Mouse (Mus musculus) neutrophil, adult 5-6 weeks (primary cell): Measurements from ENCODE around the gene Pds5a. TPM values are rescaled to one million over a fixed set of nuclear protein-coding genes. Genes with fewer than 3 reads are reported as not detected.
"Not testable (repeated sequence)": the region's sequence is repeated elsewhere in the genome, so short reads cannot be mapped to it uniquely, and the experiment has no call there.

Source experiments
- ATAC-seq: fragments of 151-379, 151-347 bp; 2 replicates; pipeline ENCODE4 v1.8.0; 2017; ENCODE audit warnings: mild to moderate bottlenecking, moderate TSS enrichment; ENCODE audit not compliant: insufficient number of reproducible peaks, poor library complexity, low FRiP score, severe bottlenecking; ENCODE audit errors: extremely low read depth
- total RNA-seq: library from RNA; stranded (forward); fragments of 200-1000 nt; gene quantifications from 2 replicates; pipeline ENCODE4 v1.2.3, GENCODE M21; 2017

Pds5a gene
- total RNA-seq = 224 and 259 TPM in 2 replicates

- ATAC-seq = peak; percentile 72
Measured at GRCm38 (mm10) chr5:65697836-65698758, at the start of gene Pds5a. Gene Pds5a (minus strand): TSS chr5:65698273.

- ATAC-seq = no peak
Measured at GRCm38 (mm10) chr5:65746908-65747307, 48.8 kb upstream of the Pds5a start.

GRCm38 (mm10) chr5:65739366-65739765 lies 41.3 kb upstream of the Pds5a start:
- no peak for ATAC-seq

GRCm38 (mm10) chr5:65735601-65736000 lies 37.5 kb upstream of the Pds5a start:
- ATAC-seq = no peak

- no peak for ATAC-seq
Measured at GRCm38 (mm10) chr5:65731173-65732007, 33.3 kb upstream of the Pds5a start.

GRCm38 (mm10) chr5:65724311-65725054 lies 26.4 kb upstream of the Pds5a start:
- ATAC-seq = peak; percentile 87

GRCm38 (mm10) chr5:65718368-65718767 lies 20.3 kb upstream of the Pds5a start:
- ATAC-seq = no peak

- ATAC-seq = not testable (repeated sequence)
Measured at GRCm38 (mm10) chr5:65717903-65718211, 19.8 kb upstream of the Pds5a start.

- ATAC-seq = no peak
Measured at GRCm38 (mm10) chr5:65717063-65717902, 19.2 kb upstream of the Pds5a start.

GRCm38 (mm10) chr5:65715084-65715483 lies 17.0 kb upstream of the Pds5a start:
- no peak for ATAC-seq

- ATAC-seq = no peak
Measured at GRCm38 (mm10) chr5:65711463-65711862, 13.4 kb upstream of the Pds5a start.

- ATAC-seq = no peak
Measured at GRCm38 (mm10) chr5:65710267-65710666, 12.2 kb upstream of the Pds5a start.

- ATAC-seq = no peak
Measured at GRCm38 (mm10) chr5:65706979-65707378, 8.9 kb upstream of the Pds5a start.

GRCm38 (mm10) chr5:65706171-65706570 lies 8.1 kb upstream of the Pds5a start:
- ATAC-seq = no peak

GRCm38 (mm10) chr5:65704765-65705678 lies 6.9 kb upstream of the Pds5a start:
- no peak for ATAC-seq

GRCm38 (mm10) chr5:65703261-65703660 lies 5.2 kb upstream of the Pds5a start:
- ATAC-seq = no peak

- no peak for ATAC-seq
Measured at GRCm38 (mm10) chr5:65700102-65700501, 2.0 kb upstream of the Pds5a start.
